Mouse (Mus musculus): ENCODE measurements around the gene Igf1. TPM values are rescaled to one million over a fixed set of nuclear protein-coding genes. Genes with fewer than 3 reads are reported as not detected.

Igf1 gene
- polyA plus RNA-seq (2015; fragmentation: Nextera tagmentation; extraction: Ambion mirVana) = 24.7 and 29.6 TPM in 2 replicates

DNA sequence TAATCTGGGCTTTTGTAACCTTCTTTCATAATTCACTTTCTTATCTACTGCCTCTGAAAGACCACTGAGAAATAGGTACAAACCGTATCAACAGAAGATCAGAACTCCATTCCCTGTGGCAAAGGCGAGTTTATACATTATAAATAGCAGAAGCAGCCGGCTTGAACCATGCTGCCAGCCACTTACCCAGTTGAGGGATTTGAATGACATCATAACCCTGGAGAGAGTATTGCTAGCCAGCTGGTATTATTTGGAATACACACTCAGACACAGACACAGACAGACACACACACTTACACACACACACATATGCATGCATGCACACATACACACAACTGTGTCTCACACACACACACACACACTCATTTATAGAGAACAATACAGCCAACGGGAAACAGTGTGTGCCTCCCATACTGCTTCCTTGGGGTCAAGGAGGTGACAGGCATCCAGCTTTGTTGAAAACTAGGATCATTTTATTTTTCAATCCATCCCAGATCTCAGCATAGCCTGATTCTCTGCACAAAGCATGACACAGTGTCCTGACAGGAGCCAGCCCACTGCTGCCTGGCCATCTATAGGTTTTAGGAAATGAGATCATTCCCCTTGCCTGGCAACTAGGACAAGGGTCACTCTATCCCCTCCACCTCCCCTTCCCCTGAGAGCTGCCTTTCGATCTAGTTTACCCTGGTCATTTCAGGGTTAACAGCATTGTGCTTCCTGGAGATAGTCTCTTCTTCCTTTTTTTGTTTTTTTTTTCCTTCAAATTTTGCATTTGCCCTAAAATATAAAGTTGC is at the start of gene Igf1:
TSS of gene Igf1 (plus strand) at position 253 of the 794 bp plus-strand sequence.
- peak within 1 kb of the TSS; percentile 76 for H3K4me2 ChIP-seq
- peak within 1 kb of the TSS; percentile 66; the same call in 1 of the 2 replicates for H3K27ac ChIP-seq (replicated peaks)
- peaks cover 32% of the 10 kb centered on the region for H3K4me1 ChIP-seq
- H3K36me3 ChIP-seq = no peaks in the 10 kb centered on the region
- WGBS = 46% methylated on average over 5 of the region's 5 CpGs
- 0 out of 2 replicates have a peak, but pooled peaks cover 3% of the 10 kb centered on the region for H3K27me3 ChIP-seq (replicated peaks)
- no peak for ATAC-seq (ENCODE audit: low FRiP score)
- H3K4me3 ChIP-seq (replicated peaks) = peak within 1 kb of the TSS; percentile 41; the same call in 1 of the 2 replicates
- H3K9ac ChIP-seq (replicated peaks) = no peak within 1 kb of the TSS
- no peaks in the 10 kb centered on the region for H3K9me3 ChIP-seq (replicated peaks)

DNA sequence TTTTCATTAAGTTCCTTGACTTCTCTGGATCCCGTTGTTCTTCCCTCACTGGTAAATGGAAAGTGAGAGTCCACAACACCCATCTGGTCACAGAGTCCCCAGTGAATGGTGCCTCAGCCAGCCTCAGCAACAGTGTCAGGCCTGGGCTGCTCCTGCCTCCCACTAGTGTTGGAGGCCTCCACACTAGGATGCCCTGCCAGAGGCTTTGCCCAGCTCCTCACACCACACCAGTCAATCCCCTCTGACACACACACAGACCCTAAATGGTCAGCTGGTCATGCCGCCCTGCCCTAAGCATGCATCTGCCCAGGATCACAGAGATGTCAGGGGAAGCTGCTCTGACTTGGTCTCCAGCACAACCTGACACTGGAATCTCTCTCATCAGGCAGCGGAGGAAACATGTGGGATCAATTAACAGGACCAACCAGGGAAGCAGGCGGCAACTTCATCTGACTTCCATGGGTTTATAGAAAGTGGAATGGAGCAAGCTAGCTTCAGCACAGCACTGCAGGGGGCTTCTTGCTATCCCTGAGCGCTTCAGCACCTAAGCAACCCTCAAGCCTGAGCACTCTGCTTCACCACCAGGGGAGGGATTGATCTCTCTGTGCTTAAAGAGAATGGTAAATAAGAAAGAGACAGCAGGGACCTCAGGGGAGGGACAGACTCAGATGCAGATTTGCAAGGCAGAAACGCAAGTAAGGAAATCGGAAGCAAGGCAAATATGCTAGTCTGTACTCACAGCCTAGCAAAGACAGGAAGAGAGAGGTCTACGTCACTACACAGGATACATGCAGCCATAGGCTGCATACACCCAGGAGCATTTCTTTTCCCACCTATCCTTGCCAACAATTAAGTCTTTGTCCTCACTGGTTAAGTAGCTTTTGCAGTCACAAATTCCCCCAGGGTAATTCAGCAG is 45.6 kb upstream of the Igf1 start:
- 35% methylated on average over 8 of the region's 8 CpGs for WGBS
- H3K4me1 ChIP-seq = peaks cover 18% of the 10 kb centered on the region
- no peaks in the 10 kb centered on the region for H3K9me3 ChIP-seq (replicated peaks)
- peak overlapping the region; percentile 34 for H3K4me2 ChIP-seq
- peak overlapping the region; percentile 10; the same call in 1 of the 2 replicates for H3K9ac ChIP-seq (replicated peaks)
- no peaks in the 10 kb centered on the region for H3K27me3 ChIP-seq (replicated peaks)
- peak; percentile 79 for ATAC-seq (ENCODE audit: low FRiP score)
- peak overlapping the region; percentile 64 for H3K27ac ChIP-seq (replicated peaks)
- H3K4me3 ChIP-seq (replicated peaks) = no peak overlapping the region
- H3K36me3 ChIP-seq = no peaks in the 10 kb centered on the region

DNA sequence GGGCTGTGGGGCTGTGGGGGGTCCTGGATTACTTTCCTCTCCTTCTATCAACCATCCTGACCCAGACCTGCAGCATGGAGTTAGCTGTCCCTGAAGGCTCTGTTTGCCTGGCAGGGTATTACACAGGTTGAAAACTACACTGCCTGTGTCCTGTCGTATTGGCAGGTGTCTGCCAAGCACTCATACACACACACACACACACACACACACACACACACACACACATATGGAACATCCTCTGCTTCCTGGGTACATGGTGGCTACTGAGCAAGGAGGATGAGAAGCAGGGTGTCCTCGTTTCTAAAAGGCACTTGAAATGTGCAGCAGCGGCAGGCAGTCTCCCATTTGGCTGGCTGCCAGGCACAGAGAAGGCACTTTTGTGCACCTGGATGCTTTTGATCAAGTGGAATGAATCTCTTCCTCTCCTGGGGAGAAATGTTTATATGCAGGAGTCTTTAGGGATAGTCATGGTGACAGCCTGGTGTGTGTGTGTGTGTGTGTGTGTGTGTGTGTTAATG is 44.9 kb upstream of the Igf1 start:
- Histone ChIP-seq H3K36me3 (no peaks in the 10 kb centered on the region), H3K27me3 (replicated peaks) (no peaks in the 10 kb centered on the region), H3K9me3 (replicated peaks) (no peaks in the 10 kb centered on the region), H3K4me1 (peaks cover 18% of the 10 kb centered on the region), H3K4me2 (peak overlapping the region; percentile 34), H3K4me3 (replicated peaks) (no peak overlapping the region), H3K9ac (replicated peaks) (no peak overlapping the region), H3K27ac (replicated peaks) (peak overlapping the region; percentile 64)
- peak; percentile 76 for ATAC-seq (ENCODE audit: low FRiP score)
- 6% methylated on average over 3 of the region's 3 CpGs for WGBS

DNA sequence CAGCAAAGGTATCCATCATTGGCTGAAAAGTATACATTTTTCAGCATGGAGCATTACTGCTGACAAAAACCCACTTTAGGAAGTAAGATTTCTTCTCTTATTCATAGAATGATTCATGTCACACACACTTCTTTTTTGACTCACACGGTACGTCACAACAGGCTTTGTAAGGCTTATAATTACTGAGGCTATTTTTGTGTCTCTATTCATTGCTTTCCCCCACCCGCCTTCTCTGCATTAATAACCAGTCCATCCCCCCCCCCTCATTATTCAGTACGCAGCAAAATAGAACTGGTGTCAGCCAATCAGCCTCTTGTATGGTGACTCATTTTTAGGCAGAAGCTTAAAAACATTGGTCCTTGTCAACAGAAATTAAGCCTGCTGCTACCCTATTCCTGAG is 41.2 kb upstream of the Igf1 start:
- H3K36me3 ChIP-seq = no peaks in the 10 kb centered on the region
- H3K9me3 ChIP-seq (replicated peaks) = no peaks in the 10 kb centered on the region
- 62% methylated on average over 4 of the region's 4 CpGs for WGBS
- no peak overlapping the region for H3K4me3 ChIP-seq (replicated peaks)
- H3K9ac ChIP-seq (replicated peaks) = no peak overlapping the region
- H3K27me3 ChIP-seq (replicated peaks) = no peaks in the 10 kb centered on the region
- ATAC-seq (ENCODE audit: low FRiP score) = no peak
- no peak overlapping the region for H3K4me2 ChIP-seq
- peaks cover 18% of the 10 kb centered on the region for H3K4me1 ChIP-seq
- no peak overlapping the region for H3K27ac ChIP-seq (replicated peaks)

DNA sequence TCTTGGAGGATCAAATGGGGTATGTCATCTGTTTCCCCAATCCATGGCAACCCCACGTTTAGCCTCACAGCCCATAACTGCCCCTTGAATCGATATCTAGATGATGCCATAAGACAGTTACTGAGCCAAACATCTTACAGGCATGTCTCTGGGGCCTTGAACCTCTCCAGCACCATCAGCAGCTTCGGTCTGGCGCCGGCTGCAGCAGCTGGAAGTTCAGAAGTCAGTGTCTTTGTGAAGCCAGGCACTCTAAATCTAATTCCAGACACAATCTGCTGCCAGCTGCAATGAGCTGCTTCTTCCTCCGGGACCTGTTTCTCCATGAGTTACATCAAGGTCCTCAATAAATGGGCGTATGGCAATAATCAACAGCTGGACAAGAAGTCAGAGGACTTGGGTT is 40.3 kb upstream of the Igf1 start:
- H3K9me3 ChIP-seq (replicated peaks) = no peaks in the 10 kb centered on the region
- ATAC-seq (ENCODE audit: low FRiP score) = no peak
- WGBS = 80% methylated on average over 7 of the region's 7 CpGs

DNA sequence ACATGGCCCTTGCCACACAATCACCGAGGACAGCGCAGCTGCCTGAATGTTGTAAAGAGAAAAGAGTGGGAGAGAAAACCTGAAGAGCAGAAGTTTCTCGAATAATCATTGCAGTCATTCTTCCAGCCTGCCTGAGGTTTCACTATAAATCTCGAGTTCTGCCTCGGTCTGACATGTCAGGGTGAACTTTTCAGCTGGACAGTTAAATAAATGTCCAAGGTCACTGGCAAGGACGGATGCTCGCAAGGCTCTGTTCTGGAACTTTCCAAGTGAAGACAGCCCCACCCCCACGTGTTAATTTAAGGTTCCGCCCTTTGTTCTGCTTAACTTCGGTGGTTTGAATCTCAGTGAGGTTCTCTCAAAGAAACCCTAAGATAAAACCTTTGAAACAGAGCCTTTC is 36.2 kb upstream of the Igf1 start:
- H3K36me3 ChIP-seq = no peaks in the 10 kb centered on the region
- no peaks in the 10 kb centered on the region for H3K27me3 ChIP-seq (replicated peaks)
- 67% methylated on average over 10 of the region's 10 CpGs for WGBS
- H3K4me3 ChIP-seq (replicated peaks) = no peak overlapping the region
- no peaks in the 10 kb centered on the region for H3K4me1 ChIP-seq
- no peak for ATAC-seq (ENCODE audit: low FRiP score)
- H3K4me2 ChIP-seq = no peak overlapping the region
- no peaks in the 10 kb centered on the region for H3K9me3 ChIP-seq (replicated peaks)
- H3K9ac ChIP-seq (replicated peaks) = no peak overlapping the region
- H3K27ac ChIP-seq (replicated peaks) = no peak overlapping the region

More for the DNA sequence above, 40.3 kb upstream of the Igf1 start:
- peaks cover 11% of the 10 kb centered on the region for H3K4me1 ChIP-seq
- H3K9ac ChIP-seq (replicated peaks) = no peak overlapping the region
- H3K4me3 ChIP-seq (replicated peaks) = no peak overlapping the region
- no peak overlapping the region for H3K27ac ChIP-seq (replicated peaks)
- H3K36me3 ChIP-seq = no peaks in the 10 kb centered on the region
- no peaks in the 10 kb centered on the region for H3K27me3 ChIP-seq (replicated peaks)
- H3K4me2 ChIP-seq = no peak overlapping the region

DNA sequence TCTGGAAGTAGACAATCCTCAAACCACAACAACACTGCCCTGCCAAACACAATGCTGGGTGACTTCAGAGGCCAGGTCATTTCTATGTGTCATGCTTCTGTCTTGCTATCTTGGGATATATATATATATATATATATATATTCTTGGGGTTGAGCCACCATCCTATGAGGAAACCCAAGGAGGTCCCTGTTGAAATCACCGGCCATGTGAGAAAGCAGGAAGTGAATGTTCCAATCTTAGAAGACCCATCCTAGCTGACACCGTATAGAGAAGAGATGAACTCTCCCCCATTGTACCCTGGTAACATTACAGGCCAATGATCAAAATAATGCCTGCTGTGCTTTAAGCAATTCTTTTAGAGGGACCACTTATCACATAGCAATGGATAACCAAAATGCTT is 28.1 kb upstream of the Igf1 start:
- no peak overlapping the region for H3K4me2 ChIP-seq
- ATAC-seq (ENCODE audit: low FRiP score) = no peak
- H3K27ac ChIP-seq (replicated peaks) = no peak overlapping the region
- H3K4me3 ChIP-seq (replicated peaks) = no peak overlapping the region
- H3K27me3 ChIP-seq (replicated peaks) = no peaks in the 10 kb centered on the region
- no peaks in the 10 kb centered on the region for H3K9me3 ChIP-seq (replicated peaks)
- 94% methylated on average over 2 of the region's 2 CpGs for WGBS
- H3K36me3 ChIP-seq = no peaks in the 10 kb centered on the region
- H3K4me1 ChIP-seq = no peaks in the 10 kb centered on the region
- no peak overlapping the region for H3K9ac ChIP-seq (replicated peaks)

DNA sequence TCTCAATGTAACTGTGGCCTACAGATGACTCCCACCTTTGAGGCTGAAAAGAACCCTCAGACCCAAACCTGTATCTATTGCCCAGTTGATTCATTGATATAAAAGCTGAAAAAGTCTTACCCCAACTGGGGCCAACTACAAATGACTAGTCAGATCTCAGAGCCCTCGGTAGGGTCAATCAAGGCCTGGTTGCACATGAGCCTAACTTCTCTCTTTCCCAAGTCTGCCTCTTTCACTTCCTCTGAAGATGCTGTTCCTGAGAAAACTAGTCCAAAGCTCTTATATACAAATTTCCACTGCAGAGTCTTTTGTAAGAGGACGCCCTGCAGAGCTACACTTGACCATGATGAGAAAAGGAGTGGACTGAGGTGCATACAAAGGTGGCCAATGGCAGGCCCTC is 27.4 kb upstream of the Igf1 start:
- WGBS = 88% methylated on average over 2 of the region's 2 CpGs
- Histone ChIP-seq H3K4me3 (replicated peaks) (no peak overlapping the region), H3K4me2 (no peak overlapping the region), H3K4me1 (no peaks in the 10 kb centered on the region), H3K36me3 (no peaks in the 10 kb centered on the region), H3K27ac (replicated peaks) (no peak overlapping the region), H3K9me3 (replicated peaks) (no peaks in the 10 kb centered on the region), H3K9ac (replicated peaks) (no peak overlapping the region), H3K27me3 (replicated peaks) (no peaks in the 10 kb centered on the region)
- no peak for ATAC-seq (ENCODE audit: low FRiP score)

DNA sequence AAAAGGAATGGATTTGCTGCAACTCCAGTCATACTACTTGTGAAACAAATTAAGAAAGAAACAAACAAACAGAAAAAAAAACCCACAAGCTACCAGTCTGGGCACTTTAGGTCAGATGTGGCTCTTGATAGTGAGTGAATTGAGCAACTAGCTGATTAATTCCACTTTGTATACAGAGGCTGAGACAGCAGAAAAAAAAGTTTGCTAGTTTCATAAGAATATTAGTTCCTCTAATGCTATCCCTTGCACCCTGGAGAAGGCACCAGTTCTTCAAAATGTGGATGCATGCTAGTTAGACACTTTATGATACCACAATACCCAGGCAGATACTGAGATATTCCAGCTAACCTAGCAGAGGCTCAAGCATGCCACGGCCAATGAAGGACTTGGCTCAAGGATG is 26.0 kb upstream of the Igf1 start:
- WGBS = 97% methylated on average over 1 of the region's 1 CpGs
- no peak overlapping the region for H3K9ac ChIP-seq (replicated peaks)
- ATAC-seq (ENCODE audit: low FRiP score) = no peak
- no peak overlapping the region for H3K4me3 ChIP-seq (replicated peaks)
- H3K9me3 ChIP-seq (replicated peaks) = no peaks in the 10 kb centered on the region
- H3K36me3 ChIP-seq = no peaks in the 10 kb centered on the region
- H3K4me2 ChIP-seq = no peak overlapping the region
- H3K27ac ChIP-seq (replicated peaks) = no peak overlapping the region
- no peaks in the 10 kb centered on the region for H3K4me1 ChIP-seq
- H3K27me3 ChIP-seq (replicated peaks) = no peaks in the 10 kb centered on the region

DNA sequence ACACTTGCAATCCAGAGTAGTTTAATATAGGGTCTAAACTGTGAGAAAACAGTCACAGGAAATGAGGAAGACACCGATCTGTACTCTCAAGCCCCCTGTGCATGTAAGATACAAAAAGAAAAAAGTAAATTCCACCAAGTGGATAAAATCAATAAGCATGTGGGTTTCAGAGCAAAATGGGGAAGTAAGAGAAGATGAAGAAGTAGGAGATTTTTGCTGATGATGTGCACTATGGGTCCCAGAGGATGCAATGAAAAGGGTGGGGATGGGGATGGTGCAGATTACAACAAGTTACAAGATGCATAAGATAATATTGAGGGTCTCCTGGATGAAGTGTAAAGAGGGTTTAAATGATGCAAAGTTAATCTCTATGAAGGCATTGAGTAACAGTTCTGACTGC is 18.6 kb upstream of the Igf1 start:
- H3K27me3 ChIP-seq (replicated peaks) = no peaks in the 10 kb centered on the region
- 91% methylated on average over 1 of the region's 1 CpGs for WGBS
- no peaks in the 10 kb centered on the region for H3K4me1 ChIP-seq

DNA sequence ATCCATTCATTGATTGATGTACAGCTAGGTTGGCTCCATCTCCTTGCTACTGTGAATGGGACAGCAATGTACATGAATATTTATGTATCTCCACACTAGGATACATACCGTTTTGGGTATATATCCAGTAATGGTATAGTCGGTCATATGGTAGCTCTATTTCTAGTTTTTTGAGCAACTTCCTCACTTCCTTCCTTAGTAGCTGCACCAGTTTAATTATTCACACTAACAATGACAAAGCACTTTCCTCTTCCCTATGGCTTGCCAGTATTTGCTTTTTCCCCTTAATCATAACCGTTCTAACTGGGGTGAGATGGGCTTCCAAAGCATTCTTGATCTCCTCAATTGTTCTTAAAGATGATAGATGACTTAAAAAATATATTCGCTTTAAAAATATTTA is 15.6 kb upstream of the Igf1 start:
- Histone ChIP-seq H3K9ac (replicated peaks) (no peak overlapping the region), H3K4me3 (replicated peaks) (no peak overlapping the region), H3K9me3 (replicated peaks) (no peaks in the 10 kb centered on the region), H3K27me3 (replicated peaks) (no peaks in the 10 kb centered on the region), H3K4me1 (no peaks in the 10 kb centered on the region), H3K27ac (replicated peaks) (no peak overlapping the region), H3K36me3 (no peaks in the 10 kb centered on the region), H3K4me2 (no peak overlapping the region)
- ATAC-seq (ENCODE audit: low FRiP score) = no peak
- WGBS = 84% methylated on average over 4 of the region's 4 CpGs

More for the DNA sequence above, 18.6 kb upstream of the Igf1 start:
- H3K4me3 ChIP-seq (replicated peaks) = no peak overlapping the region
- H3K27ac ChIP-seq (replicated peaks) = no peak overlapping the region
- no peak overlapping the region for H3K9ac ChIP-seq (replicated peaks)
- ATAC-seq (ENCODE audit: low FRiP score) = no peak
- no peaks in the 10 kb centered on the region for H3K36me3 ChIP-seq
- H3K9me3 ChIP-seq (replicated peaks) = no peaks in the 10 kb centered on the region
- H3K4me2 ChIP-seq = no peak overlapping the region
